Mouse (Mus musculus) liver, adult 10 weeks (tissue): ENCODE results near the gene Derl2. TPM values are rescaled to one million over a fixed set of nuclear protein-coding genes. Genes with fewer than 3 reads are reported as not detected.

Source experiments
- polyA plus RNA-seq: library from polyadenylated mRNA; stranded (reverse); fragments of 350-450 nt; fragmentation: Illumina TruSeq; extraction: RNeasy Lipid Tissue Mini Kit (QIAGEN cat#74804); gene quantifications from one replicate; pipeline ENCODE4 v1.2.3, GENCODE M21; 2014; ENCODE audit warnings: low read depth, low replicate concordance

Derl2 gene
- polyA plus RNA-seq, result 117 TPM

DNA sequence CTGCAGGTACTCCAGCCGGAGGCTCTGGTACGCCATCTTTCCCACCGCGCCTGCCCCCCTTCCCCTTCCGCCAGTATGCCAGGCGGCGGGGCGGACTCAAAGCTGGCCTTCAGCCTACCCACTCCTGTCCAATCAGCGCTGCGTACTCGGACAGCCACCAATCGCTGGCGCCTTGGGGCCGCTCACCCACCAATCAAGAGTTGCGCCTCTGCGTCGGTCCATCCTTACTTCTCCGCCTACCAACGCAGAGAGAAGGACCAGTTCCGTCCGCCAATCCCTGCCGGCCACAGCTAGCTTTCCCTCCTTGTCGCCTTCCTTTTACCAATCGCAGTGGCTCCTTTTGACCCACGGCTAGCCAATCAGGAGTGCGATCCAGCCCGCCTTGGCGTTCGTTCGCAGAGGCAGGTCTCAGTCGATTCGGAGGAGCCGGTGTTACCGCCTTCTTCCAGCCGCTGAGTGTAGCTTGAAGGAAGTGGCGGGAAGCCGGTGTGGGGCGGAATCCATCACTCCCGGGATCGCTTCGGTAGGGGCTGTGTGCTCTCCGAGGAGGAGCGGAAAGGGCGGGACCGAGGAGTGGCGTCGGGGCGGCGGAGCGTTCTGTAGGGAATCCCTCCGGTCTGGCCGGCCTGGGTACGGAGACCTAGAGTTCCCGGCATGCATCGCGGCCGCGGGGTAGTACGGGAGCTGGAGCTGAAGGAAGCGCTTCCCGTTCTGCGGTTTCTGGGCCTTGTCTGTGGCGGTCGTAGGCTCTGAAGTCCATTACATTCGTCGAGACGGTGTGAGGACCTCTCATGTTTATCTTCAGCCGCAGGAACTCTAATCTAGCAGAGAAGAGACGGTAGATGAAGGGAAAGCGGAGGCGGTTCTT is at the start of gene Derl2, which contains the start of gene Mis12:
Derl2 (minus strand) TSS at position 641 of the 868 bp plus-strand sequence.
Mis12 (plus strand) TSS at position 411 of the 868 bp plus-strand sequence.

DNA sequence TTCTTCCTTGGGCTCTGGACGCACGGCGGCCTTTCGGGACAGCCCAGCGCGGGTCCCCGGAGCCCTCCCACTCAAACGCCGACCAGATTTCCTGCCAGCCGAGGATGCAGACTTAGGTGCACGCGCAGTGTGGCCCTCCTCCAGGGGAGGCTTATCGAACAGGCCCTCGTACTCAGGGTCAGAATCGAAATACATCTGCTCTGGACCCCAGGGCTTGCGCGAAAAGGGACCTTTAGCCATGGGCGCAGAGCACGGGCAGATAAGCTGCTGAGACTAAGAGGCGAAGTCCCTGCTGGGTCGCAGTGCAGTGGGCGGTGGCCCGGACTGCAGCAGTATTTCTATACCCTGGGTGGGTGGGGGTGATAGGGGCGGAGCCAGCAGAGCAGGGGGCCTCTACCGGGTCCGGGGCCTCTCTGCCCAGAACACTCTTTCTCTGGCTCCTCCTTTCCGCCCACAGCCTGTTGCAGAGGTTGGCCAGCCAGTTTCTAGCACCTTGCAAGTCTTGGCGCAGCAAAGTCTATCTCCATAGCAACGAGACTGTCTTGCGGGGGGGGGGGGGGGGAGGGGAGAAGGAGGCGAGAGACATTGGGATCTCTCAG is 13.6 kb upstream of the Derl2 start, which contains the start of gene 6330403K07Rik:
6330403K07Rik (minus strand) TSS at position 351 of the 599 bp plus-strand sequence.

DNA sequence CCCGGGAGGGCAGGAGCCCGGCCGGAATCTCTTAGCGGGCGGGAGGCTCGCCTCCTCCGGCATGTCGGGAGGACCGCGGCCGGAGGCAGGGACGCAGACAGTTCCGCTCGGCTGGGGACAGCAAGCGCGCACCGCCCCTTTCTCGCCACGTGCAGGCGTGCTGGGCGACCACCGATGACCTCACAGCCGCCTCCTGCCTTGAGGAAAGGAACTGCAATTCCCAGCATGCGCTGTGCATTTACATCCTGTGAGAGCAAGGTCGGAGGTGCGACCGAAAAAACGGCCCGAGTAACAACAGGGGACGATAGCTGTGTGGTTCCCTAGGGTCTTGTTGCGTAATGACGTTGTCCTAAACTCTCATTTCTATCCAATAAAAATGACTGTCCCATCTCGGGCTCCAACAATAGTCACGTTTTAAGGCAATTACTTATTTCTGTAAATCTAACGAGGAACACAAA is 15.3 kb downstream of the Derl2 start, which contains the start of gene Dhx33:
Dhx33 (minus strand) TSS at position 122 of the 458 bp plus-strand sequence.

DNA sequence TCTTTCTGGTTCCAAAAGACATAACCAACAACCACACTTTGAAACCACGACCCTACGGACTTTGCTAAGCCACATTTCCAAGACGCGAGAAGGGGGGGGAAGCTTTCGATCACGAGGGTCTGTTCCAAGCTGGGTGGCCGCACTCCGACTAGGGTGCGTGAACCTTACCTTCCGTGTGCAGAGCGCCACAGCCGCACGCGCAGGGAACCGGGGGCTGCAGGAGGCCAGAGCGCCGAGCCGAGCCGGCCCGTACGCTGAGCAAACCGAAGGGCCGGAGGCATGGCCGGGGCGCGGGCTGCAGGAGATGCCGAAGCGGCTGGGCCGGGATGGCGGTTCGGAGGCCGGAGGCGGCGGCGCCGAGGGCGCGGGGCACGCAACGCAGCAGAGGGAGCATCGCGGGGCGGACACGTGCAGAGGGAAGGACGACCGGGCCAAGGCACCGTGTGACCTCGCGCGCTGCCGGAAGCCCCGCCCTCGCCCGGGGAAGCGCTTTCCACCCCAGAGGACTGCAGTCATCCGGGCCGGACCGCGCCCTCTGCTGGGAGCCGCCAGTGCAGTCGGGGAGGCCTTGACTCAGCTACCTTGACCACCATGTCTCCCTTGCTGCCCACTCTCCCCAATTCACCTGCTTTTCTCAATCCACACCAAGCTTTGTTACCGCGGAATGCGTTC is 36.9 kb downstream of the Derl2 start, which contains the start of gene C1qbp:
C1qbp (minus strand) TSS at position 470 of the 672 bp plus-strand sequence.

DNA sequence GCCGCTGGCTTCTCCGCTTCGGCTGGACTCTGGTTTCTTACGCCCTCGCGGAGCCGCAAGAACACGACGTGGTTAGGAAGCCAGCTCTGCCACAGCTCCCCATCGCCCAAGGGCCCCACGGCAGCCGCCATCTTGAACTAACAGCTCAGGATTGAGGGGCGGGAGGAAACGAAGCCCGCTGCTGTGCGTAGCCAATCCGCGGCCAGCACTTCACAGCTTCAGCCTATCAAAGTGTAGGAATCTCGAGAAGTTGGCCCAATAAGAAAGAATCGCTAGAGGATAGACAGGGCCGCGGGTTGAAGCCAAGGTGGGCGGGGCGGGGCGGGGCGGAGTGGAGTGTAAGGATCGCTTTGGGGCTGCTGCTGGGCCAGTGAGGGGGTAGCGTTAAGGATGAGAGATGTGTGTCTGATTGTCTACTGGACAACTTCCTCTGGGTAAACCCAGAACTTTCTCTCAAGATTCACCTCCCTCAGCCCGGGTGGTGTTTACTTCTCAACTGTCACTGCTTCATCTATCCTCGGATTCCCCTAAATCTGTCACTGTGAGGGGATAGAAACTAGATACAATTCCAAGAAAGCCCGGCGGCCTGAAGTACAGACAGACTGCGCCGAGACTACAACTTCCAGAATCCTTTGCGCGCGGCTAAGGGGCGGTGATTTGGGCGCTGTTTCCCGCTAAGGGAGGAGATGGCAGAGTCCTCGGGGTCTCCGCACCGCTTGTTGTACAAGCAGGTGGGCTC is 49.7 kb downstream of the Derl2 start, which contains the start of the genes Nup88 and Rpain:
Nup88 (minus strand) TSS at position 153 of the 739 bp plus-strand sequence.
Rpain (plus strand) TSS at position 393 of the 739 bp plus-strand sequence.

Other genes starting within 250 kb of the Derl2 start
- 2.3 TPM for gene Scimp, start 207.3 kb downstream of the Derl2 start, polyA plus RNA-seq
- gene Rabep1, start 175.1 kb downstream of the Derl2 start, polyA plus RNA-seq, result 50.6 TPM
- gene Nup88, start 49.9 kb downstream of the Derl2 start, polyA plus RNA-seq, result 61.7 TPM
- 21.3 TPM for gene Rpain, start 49.6 kb downstream of the Derl2 start, polyA plus RNA-seq
- gene C1qbp, start 36.8 kb downstream of the Derl2 start, polyA plus RNA-seq, result 138 TPM
- gene Dhx33, start 15.4 kb downstream of the Derl2 start, polyA plus RNA-seq, result 8.8 TPM
- gene Mis12, start 230 bp downstream of the Derl2 start, polyA plus RNA-seq, result 25.8 TPM
- not detected for gene 6330403K07Rik, start 13.7 kb upstream of the Derl2 start, polyA plus RNA-seq
- gene Nlrp1a, start 124.9 kb upstream of the Derl2 start, polyA plus RNA-seq, result not detected
- gene Nlrp1b, start 210.9 kb upstream of the Derl2 start, polyA plus RNA-seq, result 0.37 TPM